Mouse (Mus musculus): ENCODE results near the gene Iqgap2.

- TF ChIP-seq GATA1 (IDR thresholded peaks at IDR 0.05; ENCODE audit: borderline replicate concordance, low read length) (no peak), FLI1 (IDR thresholded peaks at IDR 0.05; ENCODE audit: low read length) (no peak)
Observed at GRCm38 (mm10) chr13:95794346-95794745, 97.4 kb downstream of the Iqgap2 start.

Measured in megakaryocyte, embryonic 14.5 days (primary cell).